Mouse (Mus musculus) ovary, postnatal 14 days (tissue): ENCODE measurements around the gene Rhox1.
"Not testable (repeated sequence)": the region's sequence is repeated elsewhere in the genome, so short reads cannot be mapped to it uniquely, and the experiment has no call there.

ENCODE experiments used
- DNase-seq: peaks from one replicate; pipeline ENCODE4 v3.0.0; 2022; ENCODE audit warnings: low spot score

Gene Rhox1

DNA sequence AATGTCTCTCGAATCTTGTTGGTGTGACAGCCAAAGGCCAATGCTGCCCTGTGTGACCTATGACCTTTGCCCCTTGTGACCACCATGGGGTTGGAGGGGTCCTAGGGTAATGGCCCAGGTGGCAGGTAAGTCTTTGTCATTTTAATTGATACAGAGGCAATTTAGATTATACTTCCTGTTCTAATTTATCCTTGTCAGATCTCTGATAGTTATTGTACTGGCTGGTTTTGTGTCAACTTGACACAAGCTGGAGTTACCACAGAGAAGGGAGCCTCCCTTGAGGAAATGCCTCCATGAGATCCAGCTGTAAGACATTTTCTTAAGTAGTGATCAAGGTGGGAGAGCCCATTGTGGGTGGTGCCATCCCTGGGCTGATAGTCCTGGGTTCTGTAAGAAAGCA lies at the start of gene Rhox1:
Rhox1 (minus strand) TSS at position 101 of the 400 bp plus-strand sequence.
- not testable (repeated sequence) for DNase-seq

DNA sequence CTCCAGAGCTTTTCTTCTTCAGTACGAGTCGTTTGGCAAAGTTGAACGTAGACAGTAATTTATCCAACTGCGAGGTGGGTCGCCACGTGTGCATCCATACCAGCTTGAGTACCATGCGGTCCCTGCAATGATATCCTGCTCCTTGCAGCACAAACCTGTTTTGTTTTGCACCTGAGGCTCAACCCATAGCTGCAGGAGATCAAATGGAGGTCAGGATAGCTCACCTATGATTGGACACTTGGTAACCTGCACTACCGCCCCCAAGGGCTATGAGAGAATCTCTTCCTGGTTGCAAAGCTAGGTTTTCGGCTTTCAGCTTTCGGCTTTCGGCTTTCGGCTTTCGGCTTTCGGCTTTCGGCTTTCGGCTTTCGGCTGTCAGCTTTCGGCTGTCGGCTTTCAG lies 43.0 kb upstream of the Rhox1 start, which contains the start of gene Rhox4a:
Rhox4a (plus strand) TSS at position 301 of the 400 bp plus-strand sequence.
- DNase-seq: not testable (repeated sequence)

DNA sequence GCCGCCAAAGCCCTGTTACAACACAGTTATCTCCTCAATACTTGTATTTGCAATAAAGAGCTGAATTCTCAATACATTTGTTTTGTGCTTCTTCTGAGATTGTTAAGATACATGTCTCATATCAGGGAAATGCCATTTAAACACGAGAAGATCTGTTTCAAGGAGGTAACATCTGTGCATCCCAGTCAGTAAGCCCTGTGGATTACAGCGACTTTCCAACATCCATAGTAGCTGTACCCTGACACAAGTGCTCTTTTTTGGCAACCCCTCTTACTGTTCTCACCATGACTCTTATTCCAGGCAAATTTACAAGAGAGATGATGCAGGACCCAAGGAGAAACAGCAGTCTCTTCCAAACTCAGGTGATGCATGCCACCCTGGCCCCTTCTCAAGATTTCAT lies 27.6 kb upstream of the Rhox1 start, which contains the start of gene Rhox3a:
Rhox3a (plus strand) TSS at position 301 of the 400 bp plus-strand sequence.
- DNase-seq: not testable (repeated sequence)

DNA sequence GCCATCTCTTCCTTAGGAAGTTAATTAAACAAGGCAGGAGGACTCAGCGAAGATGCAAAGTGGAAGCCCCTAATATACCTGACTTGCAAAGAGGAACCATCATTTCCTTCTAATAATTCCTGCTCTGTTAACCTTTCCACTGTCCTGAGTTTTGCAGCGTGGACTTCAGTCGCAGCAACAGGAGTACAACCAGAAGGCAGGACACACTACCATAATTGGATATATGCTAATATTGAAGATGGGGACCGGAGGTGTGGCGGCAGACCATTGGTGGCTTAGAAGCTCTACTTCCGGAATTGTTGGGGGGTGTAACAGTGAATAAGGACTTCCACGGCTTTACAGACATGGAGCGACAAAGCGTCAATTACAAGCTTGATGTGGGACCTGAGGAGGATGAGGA lies 22.6 kb upstream of the Rhox1 start, which contains the start of gene Rhox2a:
Rhox2a (plus strand) TSS at position 301 of the 400 bp plus-strand sequence.
- not testable (repeated sequence) for DNase-seq

DNA sequence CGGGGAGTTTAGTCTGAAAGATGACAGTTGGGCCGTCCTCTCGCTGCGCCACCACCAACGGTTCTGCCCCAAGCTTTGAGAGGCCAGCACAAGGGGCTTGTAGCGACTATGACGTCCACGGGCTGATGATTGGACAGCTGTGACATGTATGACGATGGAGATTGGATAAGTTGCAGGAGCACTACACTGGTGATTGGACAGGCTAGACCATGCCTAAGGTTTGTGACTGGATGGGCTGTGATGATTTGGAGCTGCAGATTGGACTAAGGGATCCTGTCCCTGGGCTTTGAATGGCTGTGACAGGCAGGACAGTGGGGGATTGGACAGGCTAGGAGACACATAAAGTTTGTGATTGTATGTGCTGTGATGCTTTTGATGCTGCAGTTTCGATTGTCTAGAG lies 11.1 kb downstream of the Rhox1 start, which contains the start of gene Gm9:
Gm9 (minus strand) TSS at position 101 of the 400 bp plus-strand sequence.
- DNase-seq: no peak

DNA sequence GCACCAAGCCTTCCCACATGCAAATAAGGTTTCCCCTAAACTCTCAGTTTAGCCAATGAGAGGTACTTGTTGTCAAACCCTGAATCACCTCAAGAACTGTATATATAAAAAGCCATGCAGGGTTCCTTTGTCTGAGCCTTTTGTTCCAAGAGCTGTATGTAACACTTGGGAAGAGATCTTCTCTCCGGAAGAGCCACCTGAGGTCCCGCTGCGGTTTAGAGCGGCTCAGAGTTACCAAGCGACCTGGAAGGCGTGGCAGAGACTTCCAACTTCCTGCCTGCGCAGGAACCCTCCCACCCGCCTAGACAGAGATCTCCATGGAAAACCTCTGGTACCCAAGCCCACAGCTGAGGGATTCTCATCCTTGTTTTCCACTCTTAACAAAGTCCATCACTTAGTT lies 23.4 kb downstream of the Rhox1 start:
- DNase-seq: no peak

DNA sequence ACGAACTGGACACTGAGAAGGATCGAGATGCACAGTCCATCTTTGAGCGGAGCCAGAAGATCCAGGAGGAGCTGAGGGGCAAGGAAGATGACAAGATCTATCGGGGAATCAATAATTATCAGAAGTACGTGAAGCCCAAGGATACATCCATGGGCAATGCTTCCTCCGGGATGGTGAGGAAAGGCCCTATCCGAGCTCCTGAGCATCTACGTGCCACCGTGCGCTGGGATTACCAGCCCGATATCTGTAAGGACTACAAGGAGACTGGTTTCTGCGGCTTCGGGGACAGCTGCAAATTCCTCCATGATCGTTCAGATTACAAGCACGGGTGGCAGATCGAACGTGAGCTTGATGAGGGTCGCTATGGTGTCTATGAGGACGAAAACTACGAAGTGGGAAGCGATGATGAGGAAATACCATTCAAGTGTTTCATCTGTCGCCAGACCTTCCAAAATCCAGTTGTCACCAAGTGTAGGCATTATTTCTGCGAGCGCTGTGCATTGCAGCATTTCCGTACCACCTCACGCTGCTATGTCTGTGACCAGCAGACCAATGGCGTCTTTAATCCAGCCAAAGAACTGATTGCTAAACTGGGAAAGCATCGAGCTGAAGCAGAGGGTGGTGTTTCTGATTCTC lies 30.2 kb downstream of the Rhox1 start:
- DNase-seq: no peak

DNA sequence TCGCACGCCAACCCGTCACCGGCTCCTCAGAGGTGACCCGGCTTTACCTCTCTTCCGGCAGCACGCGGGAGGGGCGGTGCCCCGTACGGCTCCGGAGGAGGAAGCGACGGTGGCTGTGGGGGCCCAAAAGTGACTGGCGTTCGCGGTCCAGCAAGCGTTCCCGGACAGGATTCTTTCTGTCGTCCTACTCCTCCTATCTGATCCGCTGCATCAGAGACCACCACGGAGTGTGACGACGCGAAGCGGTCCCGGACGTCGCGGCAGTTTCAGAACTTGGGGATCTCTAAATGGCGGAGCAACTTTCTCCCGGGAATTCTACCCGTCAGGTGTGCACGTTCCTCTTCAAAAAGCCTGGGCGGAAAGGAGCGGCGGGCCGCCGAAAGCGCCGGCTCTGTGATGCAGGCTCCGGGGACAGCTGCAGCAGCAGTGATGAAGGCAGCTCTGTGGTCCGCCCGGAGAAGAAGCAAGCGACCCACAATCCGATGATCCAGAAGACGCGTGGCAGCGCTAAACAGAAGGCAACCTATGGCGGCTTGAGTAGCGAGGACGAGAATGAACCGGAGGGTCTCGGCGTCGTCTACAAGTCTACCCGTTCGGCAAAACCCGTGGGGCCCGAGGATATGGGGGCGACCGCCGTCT lies 30.8 kb downstream of the Rhox1 start, which contains the start of the genes Ndufa1 and Rnf113a1:
Ndufa1 (minus strand) TSS at position 59 of the 639 bp plus-strand sequence.
Rnf113a1 (plus strand) TSS at position 141 of the 639 bp plus-strand sequence.
- peak; percentile 64 for DNase-seq

DNA sequence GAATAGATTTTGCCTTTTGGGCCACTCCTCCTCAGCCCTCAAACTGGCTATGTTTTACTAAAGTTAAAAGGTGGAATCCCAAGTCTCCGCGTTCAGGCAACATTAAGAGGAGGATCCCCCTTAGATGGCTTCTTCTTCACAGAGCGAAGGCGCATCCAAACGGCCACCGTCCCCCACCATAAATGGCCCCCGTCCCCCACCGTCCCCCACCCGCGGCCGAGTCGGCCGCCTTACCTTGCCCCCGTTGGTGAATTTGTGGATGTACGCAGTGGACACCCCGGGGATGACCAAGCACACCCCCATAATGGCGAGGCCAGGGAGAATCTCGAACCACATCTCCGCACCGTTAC lies 31.3 kb downstream of the Rhox1 start:
- no peak for DNase-seq

DNA sequence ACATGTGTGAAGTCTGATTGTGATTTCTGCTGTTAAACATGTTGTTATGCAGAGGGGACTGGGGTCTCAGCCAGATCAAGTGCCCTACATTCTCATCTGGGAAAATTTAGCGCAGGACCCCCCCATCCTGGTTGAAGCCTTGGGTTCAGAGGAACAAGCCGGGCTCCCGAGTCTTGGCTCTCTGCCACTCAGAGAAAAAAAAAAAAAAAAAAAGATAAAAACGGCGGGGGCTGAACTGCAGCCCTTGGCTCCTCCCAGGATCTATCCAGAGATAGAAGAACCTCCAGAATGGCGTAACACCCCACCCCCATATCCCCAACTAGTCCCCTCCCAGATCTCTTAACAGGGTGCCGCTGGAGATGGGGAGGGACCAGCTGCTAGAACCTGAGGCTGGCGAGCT lies 37.7 kb downstream of the Rhox1 start:
- DNase-seq: not testable (repeated sequence)

DNA sequence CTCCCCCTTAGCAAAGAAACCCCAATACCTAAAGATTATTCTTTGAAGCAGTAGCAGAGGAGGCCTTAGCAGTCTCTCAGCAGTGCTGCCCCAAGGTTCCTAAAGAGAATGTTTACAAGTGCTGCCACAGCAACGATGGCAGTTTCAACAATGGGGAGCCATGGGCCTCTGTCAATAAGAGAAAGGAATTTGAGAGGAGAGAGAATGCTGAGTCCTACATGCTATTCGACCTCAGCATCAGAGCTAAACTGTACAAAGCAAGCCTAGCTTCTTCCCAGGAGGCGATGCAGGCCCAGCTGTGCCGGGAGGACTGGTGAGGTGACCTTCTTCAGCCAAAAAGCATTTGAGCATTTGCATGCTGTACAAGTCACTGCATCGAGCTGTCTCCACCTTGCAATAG lies 53.3 kb downstream of the Rhox1 start, which contains the start of gene Akap14:
Akap14 (minus strand) TSS at position 101 of the 400 bp plus-strand sequence.
- DNase-seq: no peak

DNA sequence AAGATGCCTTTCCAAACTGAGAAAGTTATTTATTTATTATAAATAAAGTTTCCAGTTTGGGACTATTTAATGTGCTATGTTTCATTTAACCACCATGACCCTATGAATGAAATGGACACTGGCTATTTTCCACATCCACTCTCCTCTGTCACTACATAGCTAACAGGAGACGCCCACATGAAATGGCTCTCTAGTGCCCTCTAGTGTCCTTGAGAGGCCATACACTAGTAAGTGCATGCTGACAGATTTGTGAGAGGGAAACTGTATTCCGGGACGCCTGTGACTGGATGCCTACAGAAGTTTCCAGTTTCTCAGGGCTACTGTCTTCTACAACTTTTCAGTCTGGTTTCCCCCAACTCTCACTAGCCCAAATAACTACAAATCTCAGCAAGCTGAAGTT lies 55.0 kb downstream of the Rhox1 start:
- DNase-seq: no peak
